Mouse (Mus musculus) WW6 (cell line): ENCODE data around the gene Hoxb2.

Source experiments
- DNase-seq: peaks from one replicate; pipeline ENCODE4 v3.0.0-alpha.2; 2013; ENCODE audit warnings: low read depth, low spot score

Gene Hoxb2

GRCm38 (mm10) chr11:96350341-96350624 lies at the start of gene Hoxb2:
Hoxb2 (plus strand) TSS chr11:96350525.
- no peak for DNase-seq

- no peak for DNase-seq
These were observed 49.3 kb upstream of the Hoxb2 start for GRCm38 (mm10) chr11:96301064-96301431.

DNA sequence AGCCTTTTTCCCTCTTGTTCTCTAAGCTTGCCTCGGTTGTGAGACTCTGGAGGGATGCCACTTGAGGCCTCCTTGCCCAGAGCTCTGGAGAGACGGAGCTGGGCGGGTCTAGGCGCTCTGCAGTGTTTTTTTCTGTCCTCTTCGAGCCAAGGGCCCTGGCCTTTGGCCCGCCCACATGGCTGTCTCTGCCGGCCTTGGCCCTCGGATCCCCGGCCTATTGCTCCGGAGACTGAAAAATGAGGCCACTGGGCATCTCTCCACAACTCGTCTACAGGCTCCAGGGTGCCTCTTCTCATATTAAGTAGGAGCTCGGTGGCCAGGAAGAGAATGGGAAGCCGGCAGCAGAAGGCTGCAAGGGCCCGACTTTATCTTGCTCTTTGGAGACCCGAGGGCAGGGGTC lies 48.5 kb upstream of the Hoxb2 start:
- no peak for DNase-seq

DNA sequence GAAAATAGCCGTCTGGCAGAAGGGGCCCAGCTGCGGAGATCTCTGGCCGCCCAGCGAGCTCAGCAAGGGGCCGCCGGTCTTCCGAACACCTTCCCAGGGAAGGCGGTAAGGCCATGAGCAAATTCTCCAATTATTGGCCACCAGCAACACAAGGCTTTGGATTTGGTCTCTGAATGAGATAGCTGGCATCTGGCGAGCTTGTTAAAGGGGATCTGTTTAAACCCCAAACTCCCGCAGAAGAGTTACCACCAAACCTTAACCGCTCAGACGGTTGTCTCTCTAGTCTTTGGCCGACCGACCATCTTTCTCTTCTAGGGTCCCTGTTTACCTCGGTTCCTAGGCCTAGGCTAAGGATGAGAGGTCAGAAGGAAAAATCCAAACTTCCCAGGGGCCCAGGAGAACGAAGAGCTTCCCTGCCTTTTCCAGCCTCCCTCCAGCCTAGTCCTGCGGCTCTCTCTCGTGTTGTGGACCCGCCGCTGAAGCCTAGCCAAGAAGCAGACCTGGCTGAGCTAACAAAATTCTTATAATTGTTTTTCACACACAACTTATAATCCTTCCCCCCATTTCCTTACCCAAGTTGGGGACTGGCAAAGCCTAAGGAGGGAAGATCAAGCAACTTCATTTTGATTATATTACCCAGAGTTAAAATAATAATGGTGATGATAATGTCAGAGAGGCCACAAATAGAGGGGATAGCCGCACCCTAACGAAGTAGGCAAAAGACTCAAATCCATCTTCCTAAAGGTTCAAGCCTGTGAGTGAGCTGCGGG lies 47.8 kb upstream of the Hoxb2 start:
- DNase-seq, result no peak

DNA sequence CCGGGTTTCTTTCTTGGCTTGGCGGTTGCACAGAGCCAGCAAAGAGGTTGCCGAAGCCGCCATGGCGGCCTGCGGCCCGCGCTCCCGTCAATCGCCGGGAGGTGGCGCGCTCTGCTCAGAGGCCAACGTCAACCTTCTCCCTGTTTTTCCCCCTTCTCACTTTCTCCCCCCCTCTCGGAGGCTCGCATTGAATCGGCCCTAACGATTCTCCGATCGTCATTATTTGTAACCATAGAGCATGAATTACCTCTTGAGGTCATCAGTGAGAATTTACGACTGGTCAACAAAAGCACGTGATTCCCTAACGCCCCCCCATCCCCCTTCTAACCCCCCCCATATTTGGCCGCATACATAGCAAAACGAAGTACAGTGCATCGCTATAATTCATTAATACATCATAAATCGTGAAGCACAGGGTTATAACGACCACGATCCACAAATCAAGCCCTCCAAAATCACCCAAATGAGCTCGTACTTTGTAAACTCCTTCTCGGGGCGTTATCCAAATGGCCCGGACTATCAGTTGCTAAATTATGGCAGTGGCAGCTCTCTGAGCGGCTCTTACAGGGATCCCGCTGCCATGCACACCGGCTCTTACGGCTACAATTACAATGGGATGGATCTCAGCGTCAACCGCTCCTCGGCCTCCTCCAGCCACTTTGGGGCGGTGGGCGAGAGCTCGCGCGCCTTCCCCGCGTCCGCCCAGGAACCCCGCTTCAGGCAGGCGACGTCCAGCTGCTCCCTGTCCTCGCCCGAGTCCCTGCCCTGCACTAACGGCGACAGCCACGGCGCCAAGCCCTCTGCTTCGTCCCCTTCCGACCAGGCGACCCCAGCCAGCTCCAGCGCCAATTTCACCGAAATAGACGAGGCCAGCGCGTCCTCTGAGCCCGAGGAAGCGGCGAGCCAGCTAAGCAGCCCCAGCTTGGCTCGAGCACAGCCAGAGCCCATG lies 46.9 kb upstream of the Hoxb2 start, which contains the start of gene Hoxb5:
Gene Hoxb5 (plus strand): TSS at position 186 of the 949 bp plus-strand sequence.
- no peak for DNase-seq

DNA sequence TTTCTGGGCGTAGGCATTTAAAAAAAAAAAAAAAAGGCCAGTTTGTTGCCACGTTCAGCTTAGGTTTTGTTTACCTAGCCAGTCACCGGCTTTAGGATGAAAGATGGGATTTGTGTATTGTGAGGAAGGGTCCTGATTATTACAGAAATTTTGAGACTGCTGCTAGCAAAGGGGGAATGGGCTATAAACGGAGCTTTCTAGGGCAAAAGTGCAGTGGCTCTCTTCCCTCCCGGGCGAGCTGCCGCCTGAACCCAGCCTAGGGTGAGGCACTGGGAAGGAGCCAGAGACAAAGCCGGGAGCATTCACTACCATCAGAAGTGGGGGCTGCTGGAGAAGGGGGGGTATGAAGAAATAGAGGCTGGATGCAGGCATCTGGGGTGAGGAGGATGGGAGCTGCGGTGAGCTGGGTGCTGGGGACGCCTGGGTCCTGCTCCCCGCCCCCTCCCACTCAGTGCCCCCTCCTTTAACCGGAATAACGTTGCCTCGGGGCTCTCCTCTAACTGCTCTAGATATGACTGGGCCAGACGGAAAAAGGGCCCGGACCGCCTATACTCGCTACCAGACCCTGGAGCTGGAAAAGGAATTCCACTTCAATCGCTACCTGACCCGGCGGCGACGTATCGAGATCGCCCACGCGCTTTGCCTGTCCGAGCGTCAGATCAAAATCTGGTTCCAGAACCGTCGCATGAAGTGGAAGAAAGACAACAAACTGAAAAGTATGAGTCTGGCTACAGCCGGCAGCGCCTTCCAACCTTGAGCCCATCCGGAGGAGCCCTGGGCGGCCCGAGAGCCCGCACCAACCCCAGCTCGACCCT lies 45.7 kb upstream of the Hoxb2 start:
- DNase-seq, result no peak

DNA sequence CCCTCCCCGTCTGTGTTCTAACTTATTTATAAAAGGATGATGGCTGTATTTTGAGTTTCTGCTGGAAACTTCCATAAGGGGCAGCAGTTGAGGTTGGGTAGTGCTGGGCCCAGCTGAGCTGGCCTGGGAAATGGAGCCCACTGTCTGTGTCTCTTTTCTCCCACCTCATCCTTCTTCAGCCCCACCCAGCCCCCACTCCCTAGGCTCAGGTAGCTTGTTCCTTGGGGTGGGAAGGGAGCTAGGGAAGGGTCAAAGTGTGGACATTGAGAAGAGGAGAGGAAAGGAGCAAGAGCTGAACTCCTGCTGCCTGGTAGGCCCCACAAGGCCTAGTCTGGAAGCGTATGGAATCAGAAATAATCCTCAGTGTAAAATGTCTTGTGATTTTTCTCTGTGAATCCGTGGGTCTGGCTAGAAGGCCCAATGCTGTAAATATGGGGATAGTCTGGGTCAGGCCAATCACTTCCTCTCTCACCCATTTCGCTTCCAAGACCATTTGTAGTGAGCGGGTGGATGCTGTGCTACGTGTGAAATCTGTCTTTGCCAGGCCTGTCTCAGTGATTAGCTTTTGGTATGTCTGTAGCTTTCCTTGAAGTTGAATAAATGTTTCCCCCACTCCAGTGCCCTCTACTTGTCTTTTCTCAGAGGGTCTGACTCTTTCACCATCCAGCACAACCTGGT lies 44.7 kb upstream of the Hoxb2 start:
- DNase-seq, result no peak

GRCm38 (mm10) chr11:96306183-96306907 lies 44.0 kb upstream of the Hoxb2 start:
- no peak for DNase-seq

GRCm38 (mm10) chr11:96306908-96307269 lies 43.4 kb upstream of the Hoxb2 start:
- DNase-seq, result no peak

- DNase-seq, result no peak
These were observed 41.6 kb upstream of the Hoxb2 start for GRCm38 (mm10) chr11:96308763-96309162.

- DNase-seq, result no peak
These were observed 41.0 kb upstream of the Hoxb2 start for GRCm38 (mm10) chr11:96309288-96309687.

GRCm38 (mm10) chr11:96310183-96310938 lies 40.0 kb upstream of the Hoxb2 start:
- DNase-seq, result no peak

DNA sequence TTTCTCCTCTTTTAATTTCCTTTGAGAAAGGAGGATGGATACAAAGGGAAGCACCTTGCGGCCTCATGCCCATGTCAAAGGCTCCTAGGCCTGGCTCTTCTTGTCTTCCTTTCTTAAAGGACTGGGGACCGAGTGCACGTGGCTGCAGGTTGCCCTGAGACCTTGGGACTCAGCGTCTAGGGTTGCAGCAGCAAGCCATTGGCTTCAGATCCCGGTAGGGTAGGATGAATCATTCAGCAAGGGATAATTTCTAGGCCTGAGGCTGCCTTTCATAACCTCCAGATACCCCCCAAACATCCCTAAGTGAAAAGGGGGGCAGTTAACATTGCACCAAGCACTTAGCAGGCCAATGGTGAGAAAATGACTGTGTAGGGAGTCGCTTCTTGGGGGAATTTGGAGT lies 39.2 kb upstream of the Hoxb2 start:
- no peak for DNase-seq

- peak; percentile 81 for DNase-seq
These were observed 38.6 kb upstream of the Hoxb2 start for GRCm38 (mm10) chr11:96311520-96312417.

GRCm38 (mm10) chr11:96313134-96313533 lies 37.2 kb upstream of the Hoxb2 start:
- no peak for DNase-seq

GRCm38 (mm10) chr11:96313806-96314428 lies 36.4 kb upstream of the Hoxb2 start:
- DNase-seq, result no peak

GRCm38 (mm10) chr11:96314671-96315343 lies 35.5 kb upstream of the Hoxb2 start:
- no peak for DNase-seq

- no peak for DNase-seq
These were observed 35.0 kb upstream of the Hoxb2 start for GRCm38 (mm10) chr11:96315344-96315681.
